Mouse (Mus musculus): ENCODE results near the gene Mtx3.

GRCm38 (mm10) chr13:92882986-92883720, 38.6 kb downstream of the Mtx3 start:
- TF ChIP-seq USF1 (IDR thresholded peaks at IDR 0.05; ENCODE audit: low read depth) (no peak), MYOD1 (IDR thresholded peaks at IDR 0.05; ENCODE audit: control insufficient read depth, insufficient read length, low read depth) (no peak), CTCF (IDR thresholded peaks at IDR 0.05; ENCODE audit: control insufficient read depth, insufficient read depth, insufficient read length) (no peak)
